Mouse (Mus musculus) C2C12 (cell line): ENCODE results near the gene Kalrn.

Experiments used
- CTCF ChIP-seq: IDR thresholded peaks from one replicate; pipeline ENCODE4 v1.5.1; 2011; ENCODE audit not compliant: control insufficient read depth, insufficient read depth, insufficient read length
- MAX ChIP-seq: IDR thresholded peaks from one replicate; pipeline ENCODE4 v1.6.1; 2011; ENCODE audit warnings: mild to moderate bottlenecking, control low read depth
- MYOD1 ChIP-seq: IDR thresholded peaks from one replicate; pipeline ENCODE4 v1.6.1; 2011; ENCODE audit warnings: low read depth; ENCODE audit not compliant: control insufficient read depth, insufficient read length
- MYOG ChIP-seq: IDR thresholded peaks from one replicate; pipeline ENCODE4 v1.6.1; 2011; ENCODE audit not compliant: control insufficient read depth, insufficient read length; ENCODE audit errors: extremely low read depth

DNA sequence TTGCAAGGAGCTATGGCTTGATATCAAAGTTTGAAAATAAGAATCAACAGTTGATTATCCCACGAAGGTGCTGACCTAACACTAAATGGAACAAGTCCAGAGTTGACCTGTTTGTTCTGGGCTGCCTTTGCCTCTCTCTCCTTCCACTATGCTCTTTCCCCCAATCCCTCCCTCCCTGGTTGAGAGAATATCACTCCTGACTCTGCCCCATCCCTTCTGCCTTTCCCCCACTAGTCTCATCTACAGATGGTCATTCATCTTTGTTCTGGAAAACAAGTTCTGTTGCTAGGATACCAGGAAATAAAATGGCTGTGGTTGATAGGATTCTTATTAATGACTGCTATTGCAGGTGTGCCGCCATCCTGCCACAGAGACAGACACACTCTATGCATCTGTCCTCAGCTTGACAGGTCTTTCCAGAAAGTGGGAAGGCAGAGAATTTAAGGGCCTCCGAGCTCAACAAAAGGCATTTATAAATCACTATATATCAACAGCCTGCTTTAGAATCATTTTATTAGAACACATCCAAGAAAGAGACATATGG, 421.7 kb downstream of the Kalrn start:
- TF ChIP-seq CTCF (no peak), MYOG (no peak), MYOD1 (no peak), MAX (no peak)
